Mouse (Mus musculus): ENCODE data around the gene Klk1b22. TPM values are rescaled to one million over a fixed set of nuclear protein-coding genes. Genes with fewer than 3 reads are reported as not detected.
"Not testable (repeated sequence)": the region's sequence is repeated elsewhere in the genome, so short reads cannot be mapped to it uniquely, and the experiment has no call there.

Klk1b22 gene
- polyA plus RNA-seq (2016; fragmentation: Nextera tagmentation; extraction: Ambion mirVana): not detected in 2 replicates

DNA sequence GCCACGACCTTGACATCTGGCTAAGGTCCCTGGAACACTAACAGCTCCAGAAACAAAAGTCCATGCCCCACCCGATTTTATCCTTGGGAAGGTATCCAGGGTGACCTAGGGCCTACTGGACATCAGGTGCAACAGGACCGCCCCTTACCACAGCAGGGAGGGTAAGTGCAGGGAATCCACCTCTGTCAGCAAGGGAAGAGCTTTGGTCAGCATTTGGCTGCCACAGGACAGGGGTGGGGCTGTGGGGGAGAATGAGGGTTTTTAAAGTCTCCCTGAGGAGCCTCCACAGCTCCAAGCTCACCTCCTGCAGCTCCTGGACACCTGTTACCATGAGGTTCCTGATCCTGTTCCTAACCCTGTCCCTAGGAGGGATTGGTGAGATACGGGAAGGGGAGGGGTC, at the start of gene Klk1b22:
Klk1b22 (plus strand) TSS at position 301 of the 400 bp plus-strand sequence.
- no peaks in the 10 kb centered on the region for H3K4me1 ChIP-seq
- no peak for DNase-seq (ENCODE audit: low spot score)
- no peaks in the 10 kb centered on the region for H3K36me3 ChIP-seq
- H3K27ac ChIP-seq (replicated peaks): no peak within 1 kb of the TSS
- H3K27me3 ChIP-seq (ENCODE audit: low read depth, poor library complexity, severe bottlenecking): no peaks in the 10 kb centered on the region
- 70% methylated on average over 4 of the region's 4 CpGs for WGBS
- no peak within 1 kb of the TSS for H3K4me3 ChIP-seq
- no peaks in the 10 kb centered on the region for H3K9me3 ChIP-seq (replicated peaks)

DNA sequence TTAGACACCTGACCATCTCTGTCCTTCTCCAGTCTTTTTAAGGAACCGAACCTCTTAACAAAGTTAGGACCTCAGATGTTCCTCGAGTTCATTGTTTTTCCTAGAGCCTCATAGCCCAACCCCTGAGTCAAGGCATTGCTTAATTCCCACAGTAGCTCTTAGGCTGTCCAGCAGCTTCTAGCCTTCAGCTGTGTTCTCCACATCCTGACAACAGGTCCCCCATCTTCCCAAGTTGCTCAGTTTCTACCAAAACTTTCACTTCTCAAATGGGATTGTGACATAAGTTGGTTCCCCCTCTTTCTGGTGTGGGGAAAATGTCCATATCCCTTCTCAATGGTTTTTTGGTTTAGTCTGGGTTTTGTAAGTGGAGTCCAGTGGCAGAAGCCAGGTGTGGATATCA, 40.4 kb upstream of the Klk1b22 start:
- Histone ChIP-seq H3K27ac (replicated peaks) (no peak overlapping the region), H3K36me3 (no peaks in the 10 kb centered on the region), H3K9me3 (replicated peaks) (no peaks in the 10 kb centered on the region), H3K27me3 (ENCODE audit: low read depth, poor library complexity, severe bottlenecking) (no peaks in the 10 kb centered on the region), H3K4me1 (no peaks in the 10 kb centered on the region), H3K4me3 (no peak overlapping the region)
- WGBS: 80% methylated on average over 2 of the region's 2 CpGs
- DNase-seq (ENCODE audit: low spot score): no peak

DNA sequence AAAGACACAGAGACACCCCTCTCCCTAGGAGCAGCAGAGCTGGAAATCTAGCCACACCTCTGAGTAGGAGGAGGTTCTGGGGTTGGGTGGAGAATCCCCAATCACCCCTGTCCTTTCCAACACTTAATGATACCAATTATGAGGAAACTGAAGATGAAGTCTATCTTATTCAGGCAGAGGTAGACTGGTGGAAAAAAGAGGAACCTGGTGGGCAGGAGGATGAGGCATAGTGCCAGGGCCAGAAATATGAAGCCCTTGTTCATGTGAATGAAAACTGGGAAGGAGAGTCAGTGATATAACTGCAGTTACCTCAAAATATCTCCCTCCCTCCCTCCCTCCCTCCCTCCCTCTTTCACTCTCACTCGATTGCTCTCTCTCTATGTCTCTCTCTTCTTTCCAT, 34.8 kb upstream of the Klk1b22 start:
- H3K27ac ChIP-seq (replicated peaks): no peak overlapping the region
- H3K4me1 ChIP-seq: no peaks in the 10 kb centered on the region
- 78% methylated on average over 1 of the region's 1 CpGs for WGBS
- H3K4me3 ChIP-seq: no peak overlapping the region
- no peaks in the 10 kb centered on the region for H3K36me3 ChIP-seq
- H3K27me3 ChIP-seq (ENCODE audit: low read depth, poor library complexity, severe bottlenecking): no peaks in the 10 kb centered on the region
- no peak for DNase-seq (ENCODE audit: low spot score)
- peaks cover 2% of the 10 kb centered on the region; the same call in 1 of the 2 replicates for H3K9me3 ChIP-seq (replicated peaks)

DNA sequence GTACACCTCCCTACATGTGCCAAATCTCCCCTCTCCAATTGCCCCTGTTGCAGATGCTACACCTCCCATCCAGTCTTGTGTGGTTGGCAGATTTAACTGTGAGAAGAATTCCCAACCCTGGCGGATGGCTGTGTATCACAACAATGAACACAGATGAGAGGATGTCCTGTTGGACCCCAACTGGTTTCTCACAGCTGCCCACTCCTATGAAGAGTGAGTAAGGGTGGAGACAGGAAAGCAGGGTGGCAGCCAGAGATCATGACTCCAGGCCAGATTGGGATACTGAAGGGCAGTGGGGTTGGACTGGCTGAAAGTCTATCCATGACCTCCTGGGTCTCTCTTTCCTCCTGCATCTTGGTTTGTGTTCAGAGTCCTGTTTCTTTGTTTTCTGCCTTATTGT, 16.4 kb upstream of the Klk1b22 start:
- DNase-seq (ENCODE audit: low spot score): no peak
- no peak overlapping the region for H3K27ac ChIP-seq (replicated peaks)
- H3K4me3 ChIP-seq: no peak overlapping the region
- 74% methylated on average over 1 of the region's 1 CpGs for WGBS
- H3K36me3 ChIP-seq: no peaks in the 10 kb centered on the region
- H3K4me1 ChIP-seq: no peaks in the 10 kb centered on the region
- H3K27me3 ChIP-seq (ENCODE audit: low read depth, poor library complexity, severe bottlenecking): no peaks in the 10 kb centered on the region
- H3K9me3 ChIP-seq (replicated peaks): no peaks in the 10 kb centered on the region

DNA sequence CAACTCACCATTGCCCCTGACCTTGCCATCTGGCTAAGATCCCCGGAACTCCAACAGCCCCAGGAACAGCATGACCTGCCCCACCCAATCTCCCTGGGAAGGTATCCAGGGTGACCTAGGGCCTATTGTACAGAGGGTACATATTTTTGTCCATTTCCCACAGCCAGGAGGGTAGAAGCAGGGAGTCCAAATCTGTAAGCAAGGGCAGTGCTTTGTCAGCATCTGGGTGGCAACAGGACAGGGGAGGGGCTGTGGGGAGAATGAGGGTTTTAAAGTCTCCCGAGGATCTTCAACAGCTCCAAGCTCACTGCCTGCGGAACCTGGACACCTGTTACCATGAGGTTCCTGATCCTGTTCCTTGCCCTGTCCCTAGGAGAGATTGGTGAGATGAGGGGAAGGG, 10.4 kb upstream of the Klk1b22 start, which contains the start of gene Klk1b21:
Klk1b21 (plus strand) TSS at position 301 of the 400 bp plus-strand sequence.
- not testable (repeated sequence) for H3K4me3 ChIP-seq; H3K27me3 ChIP-seq (ENCODE audit: low read depth, poor library complexity, severe bottlenecking); H3K9me3 ChIP-seq (replicated peaks); DNase-seq (ENCODE audit: low spot score); H3K36me3 ChIP-seq; H3K4me1 ChIP-seq; H3K27ac ChIP-seq (replicated peaks)
- WGBS: 96% methylated on average over 3 of the region's 3 CpGs

DNA sequence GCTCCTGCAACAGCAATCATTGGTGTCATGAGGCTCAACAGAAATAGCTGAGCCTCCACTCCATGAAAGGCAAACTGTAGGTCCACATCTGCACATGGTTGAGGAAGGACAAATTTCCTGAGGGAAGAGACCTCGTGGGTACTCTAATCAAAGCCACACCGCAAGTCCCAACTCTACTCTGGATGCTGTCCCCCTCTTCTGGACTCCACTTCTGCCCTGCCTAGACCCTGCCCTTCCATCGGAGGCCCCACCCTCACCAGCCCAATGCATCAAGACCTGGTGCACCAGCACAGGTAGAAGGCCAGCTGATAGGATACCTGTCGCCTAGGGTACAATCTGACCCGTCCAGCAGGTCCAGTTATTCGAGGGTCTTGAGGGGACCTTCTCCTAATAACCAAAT, 11.0 kb downstream of the Klk1b22 start:
- no peaks in the 10 kb centered on the region for H3K36me3 ChIP-seq
- DNase-seq (ENCODE audit: low spot score): no peak
- no peaks in the 10 kb centered on the region for H3K4me1 ChIP-seq
- no peaks in the 10 kb centered on the region for H3K27me3 ChIP-seq (ENCODE audit: low read depth, poor library complexity, severe bottlenecking)
- no peaks in the 10 kb centered on the region; the same call in 1 of the 2 replicates for H3K9me3 ChIP-seq (replicated peaks)
- no peak overlapping the region for H3K4me3 ChIP-seq
- no peak overlapping the region for H3K27ac ChIP-seq (replicated peaks)
- WGBS: 92% methylated on average over 6 of the region's 6 CpGs

DNA sequence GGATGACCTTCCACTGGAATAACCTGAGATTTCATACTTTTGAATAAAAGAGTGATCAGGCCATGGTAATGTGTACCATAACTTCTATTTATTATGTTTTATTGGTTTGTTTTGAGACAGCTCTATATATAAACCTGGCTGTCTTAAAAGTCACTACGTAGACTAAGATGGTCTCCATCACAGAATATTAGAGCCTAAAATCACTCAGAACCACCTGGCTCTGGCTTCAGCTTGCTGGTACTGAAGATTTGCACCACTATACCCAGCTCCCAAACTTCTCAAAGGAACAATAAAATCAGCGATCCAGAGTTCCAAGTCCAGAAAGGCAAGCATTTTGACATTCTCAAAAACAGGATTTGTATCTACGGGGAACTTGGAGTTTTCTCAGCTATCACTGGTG, 24.0 kb downstream of the Klk1b22 start, which contains the start of gene Klk1b16:
Klk1b16 (plus strand) TSS at position 301 of the 400 bp plus-strand sequence.
- no peaks in the 10 kb centered on the region for H3K36me3 ChIP-seq
- no peak within 1 kb of the TSS for H3K4me3 ChIP-seq
- no peaks in the 10 kb centered on the region for H3K9me3 ChIP-seq (replicated peaks)
- H3K4me1 ChIP-seq: no peaks in the 10 kb centered on the region
- H3K27me3 ChIP-seq (ENCODE audit: low read depth, poor library complexity, severe bottlenecking): no peaks in the 10 kb centered on the region
- no peak for DNase-seq (ENCODE audit: low spot score)
- H3K27ac ChIP-seq (replicated peaks): no peak within 1 kb of the TSS
- WGBS: 96% methylated on average over 3 of the region's 3 CpGs

Other genes starting within 250 kb of the Klk1b22 start
- not detected in 2 replicates for gene Klk4, start 231.5 kb upstream of the Klk1b22 start, polyA plus RNA-seq (2016; fragmentation: Nextera tagmentation; extraction: Ambion mirVana)
- gene Klk15, start 178.9 kb upstream of the Klk1b22 start, polyA plus RNA-seq (2016; fragmentation: Nextera tagmentation; extraction: Ambion mirVana): not detected in 2 replicates
- not detected in 2 replicates for gene Klk1b8, start 162.0 kb upstream of the Klk1b22 start, polyA plus RNA-seq (2016; fragmentation: Nextera tagmentation; extraction: Ambion mirVana)
- gene Klk1b1, start 145.9 kb upstream of the Klk1b22 start, polyA plus RNA-seq (2016; fragmentation: Nextera tagmentation; extraction: Ambion mirVana): not detected in 2 replicates
- not detected in 2 replicates for gene Klk1b9, start 136.6 kb upstream of the Klk1b22 start, polyA plus RNA-seq (2016; fragmentation: Nextera tagmentation; extraction: Ambion mirVana)
- not detected in 2 replicates for gene Klk1b11, start 116.8 kb upstream of the Klk1b22 start, polyA plus RNA-seq (2016; fragmentation: Nextera tagmentation; extraction: Ambion mirVana)
- not detected in 2 replicates for gene Klk1b26, start 100.5 kb upstream of the Klk1b22 start, polyA plus RNA-seq (2016; fragmentation: Nextera tagmentation; extraction: Ambion mirVana)
- gene Klk1b27, start 60.4 kb upstream of the Klk1b22 start, polyA plus RNA-seq (2016; fragmentation: Nextera tagmentation; extraction: Ambion mirVana): not detected in 2 replicates
- gene Klk1b21, start 10.3 kb upstream of the Klk1b22 start, polyA plus RNA-seq (2016; fragmentation: Nextera tagmentation; extraction: Ambion mirVana): not detected in 2 replicates
- not detected in 2 replicates for gene Klk1b16, start 24.1 kb downstream of the Klk1b22 start, polyA plus RNA-seq (2016; fragmentation: Nextera tagmentation; extraction: Ambion mirVana)
- gene Klk1b24, start 75.6 kb downstream of the Klk1b22 start, polyA plus RNA-seq (2016; fragmentation: Nextera tagmentation; extraction: Ambion mirVana): not detected in 2 replicates
- gene Klk1b3, start 85.5 kb downstream of the Klk1b22 start, polyA plus RNA-seq (2016; fragmentation: Nextera tagmentation; extraction: Ambion mirVana): not detected in 2 replicates
- not detected in 2 replicates for gene Klk1b4, start 94.8 kb downstream of the Klk1b22 start, polyA plus RNA-seq (2016; fragmentation: Nextera tagmentation; extraction: Ambion mirVana)
- gene Klk1b5, start 103.3 kb downstream of the Klk1b22 start, polyA plus RNA-seq (2016; fragmentation: Nextera tagmentation; extraction: Ambion mirVana): not detected in 2 replicates
- gene Klk1, start 112.7 kb downstream of the Klk1b22 start, polyA plus RNA-seq (2016; fragmentation: Nextera tagmentation; extraction: Ambion mirVana): not detected in 2 replicates
- 0.17 TPM in 1 of 2 replicates, not detected in the other for gene Gm36864, start 123.5 kb downstream of the Klk1b22 start, polyA plus RNA-seq (2016; fragmentation: Nextera tagmentation; extraction: Ambion mirVana)
- gene 1700028J19Rik, start 134.0 kb downstream of the Klk1b22 start, polyA plus RNA-seq (2016; fragmentation: Nextera tagmentation; extraction: Ambion mirVana): 1.6 and 1.7 TPM in 2 replicates
- 172 and 189 TPM in 2 replicates for gene 2410002F23Rik, start 134.0 kb downstream of the Klk1b22 start, polyA plus RNA-seq (2016; fragmentation: Nextera tagmentation; extraction: Ambion mirVana)
- 0.17 TPM in 1 of 2 replicates, not detected in the other for gene Acp4, start 144.7 kb downstream of the Klk1b22 start, polyA plus RNA-seq (2016; fragmentation: Nextera tagmentation; extraction: Ambion mirVana)
- gene Gm15517, start 148.8 kb downstream of the Klk1b22 start, polyA plus RNA-seq (2016; fragmentation: Nextera tagmentation; extraction: Ambion mirVana): not detected in 2 replicates
- 2.2 and 2.4 TPM in 2 replicates for gene Clec11a, start 194.2 kb downstream of the Klk1b22 start, polyA plus RNA-seq (2016; fragmentation: Nextera tagmentation; extraction: Ambion mirVana)
- gene Shank1, start 197.6 kb downstream of the Klk1b22 start, polyA plus RNA-seq (2016; fragmentation: Nextera tagmentation; extraction: Ambion mirVana): 1.5 and 2.6 TPM in 2 replicates